Mouse (Mus musculus) heart, postnatal 25 days (tissue): ENCODE results near the gene Clec18a. TPM values are rescaled to one million over a fixed set of nuclear protein-coding genes. Genes with fewer than 3 reads are reported as not detected.
"Not testable (repeated sequence)": the region's sequence is repeated elsewhere in the genome, so short reads cannot be mapped to it uniquely, and the experiment has no call there.

Source experiments
- DNase-seq: peaks from one replicate; pipeline ENCODE4 v3.0.0; 2022; ENCODE audit warnings: low spot score
- intact Hi-C: fragments of 180-260 bp; cut with DNase I; formaldehyde crosslinking; loops from one replicate; pipeline ENCODE4 v1.15.1; 2025
- total RNA-seq, 2 experiments: library from RNA; stranded (reverse); gene quantifications; 2 replicates each; pipeline ENCODE4 v1.2.3; 2021

The Clec18a gene
- total RNA-seq = under 1 TPM; 0.75 to 0.94 TPM

DNA sequence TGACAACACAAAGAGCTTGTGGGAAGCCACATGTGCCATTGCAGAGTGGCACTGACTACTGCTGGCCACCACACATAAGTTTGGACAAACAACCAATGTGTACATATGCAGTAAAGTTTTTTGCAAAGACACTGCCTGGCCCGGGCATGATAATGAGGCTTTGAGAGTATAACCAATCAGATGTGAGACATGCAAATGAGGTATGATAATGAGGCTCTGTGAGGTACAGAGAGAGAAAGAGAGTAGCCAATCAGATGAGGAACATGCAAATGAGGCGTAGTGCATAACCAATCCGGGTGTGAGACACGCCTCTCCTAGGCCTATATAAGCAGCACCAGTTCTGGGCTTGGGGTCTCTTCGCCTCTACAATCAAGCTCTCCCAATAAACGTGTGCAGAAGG lies at the start of gene Clec18a:
Gene Clec18a, minus strand, starts transcription at position 101 of the 400 bp plus-strand sequence.
- intact Hi-C loops = loop anchor here (5.0 kb wide), 1 partner anchor 345 kb away; no protein-coding TSS in a partner anchor
- DNase-seq = not testable (repeated sequence)

DNA sequence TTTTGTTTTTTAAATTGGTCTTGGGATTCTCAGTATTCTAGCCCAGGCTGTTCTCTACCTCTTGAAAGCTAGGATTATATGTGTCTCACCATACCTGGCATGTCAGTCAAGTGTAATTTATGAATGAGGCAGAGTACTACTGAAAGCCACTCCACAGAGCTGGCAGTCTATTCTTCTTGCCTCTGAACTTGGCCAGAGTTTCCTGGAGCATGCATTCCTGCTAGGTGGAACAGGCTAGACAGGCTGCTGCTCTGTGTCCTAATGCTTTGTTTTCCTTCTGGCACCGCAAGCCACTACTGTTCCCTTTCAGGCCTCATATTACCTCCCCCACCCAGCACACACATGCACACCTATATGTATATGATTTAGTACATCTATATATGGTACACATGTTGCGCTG lies 38.5 kb upstream of the Clec18a start:
- intact Hi-C loops = no loop called here

DNA sequence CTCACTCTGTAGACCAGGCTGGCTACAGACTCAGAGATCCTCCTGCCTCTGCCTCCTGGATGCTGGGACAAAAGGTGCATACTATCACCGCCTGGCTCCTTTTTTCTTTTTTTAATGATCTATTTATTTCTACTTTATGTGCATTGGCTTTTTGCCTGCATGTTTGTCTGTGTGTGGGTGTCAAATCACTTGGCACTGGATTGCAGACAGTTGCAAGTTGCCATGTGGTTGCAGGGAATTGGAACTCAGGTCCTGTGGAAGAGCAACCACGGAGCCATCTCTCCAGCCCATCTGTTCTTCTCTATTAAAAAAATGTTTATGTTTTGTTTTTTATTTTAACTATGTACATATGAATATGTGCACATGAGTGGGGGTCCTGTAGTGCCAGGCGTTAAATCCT lies 27.3 kb upstream of the Clec18a start:
- intact Hi-C loops = no loop called here
- DNase-seq = no peak

More for the DNA sequence above, 38.5 kb upstream of the Clec18a start:
- no peak for DNase-seq

DNA sequence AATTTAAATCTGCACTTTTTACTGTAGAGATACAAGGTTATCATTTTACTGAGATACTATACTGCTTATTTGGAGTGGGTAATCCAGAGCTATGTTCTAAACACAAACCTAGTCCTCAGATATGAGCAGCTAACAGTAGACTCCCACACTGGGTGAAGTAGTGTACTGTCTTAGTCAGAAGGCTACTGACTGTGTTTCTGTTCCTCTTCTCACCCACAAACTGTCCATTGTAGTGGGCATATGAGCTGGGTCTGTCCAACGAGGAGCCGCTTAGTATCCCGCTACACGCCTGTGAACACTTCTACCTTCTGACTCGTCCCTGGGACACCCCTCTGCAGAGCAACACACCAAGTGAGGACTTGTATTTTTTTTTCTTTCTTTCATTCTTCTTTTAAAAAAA lies 22.7 kb upstream of the Clec18a start:
- no peak for DNase-seq
- intact Hi-C loops = no loop called here

DNA sequence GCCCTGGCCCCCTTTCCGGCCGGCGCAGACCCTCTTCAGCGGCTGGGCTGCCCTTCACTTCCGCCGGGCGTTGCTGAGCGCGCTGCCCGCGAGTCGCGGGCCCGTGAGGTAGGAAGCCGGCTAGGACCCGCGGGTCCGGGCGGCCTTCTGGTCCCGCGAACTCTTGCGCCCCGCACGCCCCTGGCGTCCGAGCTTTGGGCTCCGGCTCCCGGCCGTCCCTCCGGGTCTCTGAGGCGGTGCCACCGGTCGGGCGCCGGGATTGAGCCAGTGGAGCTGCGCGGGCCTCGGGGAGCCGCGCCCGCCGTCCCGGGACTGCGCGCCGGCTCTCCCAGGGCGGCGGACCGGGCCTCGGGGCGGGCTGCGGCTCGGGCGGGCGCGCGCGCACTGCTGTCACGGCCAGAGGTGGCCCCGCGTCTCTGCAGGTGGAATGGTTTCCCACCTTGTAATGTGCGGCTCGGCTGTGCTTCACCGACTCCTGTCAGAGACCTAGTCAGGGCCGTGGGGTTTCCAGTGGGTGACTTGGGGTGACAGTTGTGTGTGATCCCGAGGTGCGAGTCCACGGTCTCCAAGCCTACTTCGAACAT lies 2.6 kb upstream of the Clec18a start:
- intact Hi-C loops = loop anchor here (5.0 kb wide), 2 partner anchors 162 to 348 kb away; partner anchors contain the start of gene Glg1
- not testable (repeated sequence) for DNase-seq

DNA sequence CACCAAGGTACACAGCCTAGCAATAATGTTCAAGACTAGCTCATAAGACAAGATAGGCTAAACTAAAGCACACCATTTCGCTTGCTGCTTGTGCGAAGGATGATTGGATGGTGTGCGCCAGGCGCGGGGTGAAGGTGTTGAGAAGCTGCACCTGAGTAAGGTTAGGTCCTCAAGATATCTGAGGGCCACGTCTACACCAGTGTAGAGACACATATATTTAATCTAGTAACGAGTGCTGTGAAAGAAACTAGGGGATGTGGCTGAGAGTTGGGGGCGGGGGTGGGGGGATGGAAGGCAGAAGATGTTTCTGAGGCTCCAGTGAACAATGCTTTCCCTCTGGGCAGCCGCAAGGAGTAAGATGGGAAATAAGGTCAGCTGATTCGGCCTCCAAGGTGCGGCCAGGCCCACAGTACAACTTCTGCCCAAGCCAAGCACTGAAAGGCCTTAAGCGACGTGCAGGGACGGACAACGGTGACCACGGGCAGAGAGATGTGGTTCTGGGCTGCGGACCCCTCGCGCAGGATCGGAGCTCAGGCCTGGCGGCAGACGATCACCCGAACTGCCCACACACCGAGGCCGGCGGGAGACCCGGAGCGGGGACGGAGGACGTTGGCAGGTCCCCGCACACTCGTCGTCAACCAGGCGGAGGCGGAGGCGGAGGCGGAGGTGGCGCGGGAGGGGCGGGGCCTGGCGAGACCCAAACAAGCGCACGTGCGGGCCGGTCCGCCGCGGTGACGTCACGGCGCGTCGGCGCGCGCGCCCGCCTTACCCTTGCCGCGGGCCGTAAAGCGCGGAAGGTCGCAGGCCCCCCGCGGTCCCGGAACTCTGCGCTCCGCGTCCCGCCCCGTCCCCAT lies 1.9 kb upstream of the Clec18a start, which contains the start of gene Pdpr:
Gene Pdpr, plus strand, starts transcription at position 766 of the 854 bp plus-strand sequence.
- intact Hi-C loops = loop anchor here (5.0 kb wide), 1 partner anchor 347 kb away; no protein-coding TSS in a partner anchor
- DNase-seq = peak; percentile 85

DNA sequence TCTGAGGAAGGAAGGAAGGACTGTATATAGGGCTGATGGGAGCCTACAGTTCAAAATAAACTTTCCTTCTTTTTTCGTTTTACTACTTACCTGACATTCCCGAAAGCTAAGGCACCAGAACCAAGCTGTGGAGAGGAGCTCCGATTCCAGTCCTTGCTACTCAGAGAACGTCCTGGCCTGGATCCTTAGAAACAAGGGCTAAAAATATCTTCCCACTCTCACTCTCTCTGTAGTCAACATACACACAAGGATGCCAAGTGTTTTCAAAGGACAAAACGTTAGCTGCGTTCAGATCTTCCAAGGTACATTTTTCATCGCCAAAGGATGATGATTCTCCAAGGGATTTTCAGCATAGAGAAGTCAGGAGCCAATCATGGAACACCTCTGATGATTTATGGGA lies 520 bp downstream of the Clec18a start:
- intact Hi-C loops = loop anchor here (2.0 to 5.0 kb wide), 2 partner anchors 35 to 344 kb away; partner anchors contain the start of gene Exosc6

DNA sequence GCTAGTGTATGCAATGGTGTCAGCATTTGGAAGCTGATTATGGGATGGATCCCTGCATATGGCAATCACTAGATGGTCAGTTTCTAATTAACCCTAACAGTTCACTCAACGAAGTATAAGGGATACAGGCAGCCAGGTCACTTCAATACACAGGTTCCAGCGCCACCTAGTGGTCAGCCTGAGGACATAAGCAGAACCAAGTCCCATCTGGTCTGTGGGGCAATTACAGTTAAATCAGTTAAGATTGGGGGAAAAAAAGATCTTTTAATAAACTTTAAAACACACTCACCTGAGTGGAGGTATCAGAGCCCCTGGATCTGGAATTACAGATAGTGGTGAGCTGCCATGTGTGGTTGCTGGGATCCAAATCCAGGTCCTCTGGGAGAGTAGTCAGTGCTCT lies 2.1 kb downstream of the Clec18a start:
- intact Hi-C loops = loop anchor here (2.0 to 5.0 kb wide), 2 partner anchors 33 to 343 kb away; partner anchors contain the start of gene Exosc6
- DNase-seq = no peak

More for the DNA sequence above, 520 bp downstream of the Clec18a start:
- no peak for DNase-seq

DNA sequence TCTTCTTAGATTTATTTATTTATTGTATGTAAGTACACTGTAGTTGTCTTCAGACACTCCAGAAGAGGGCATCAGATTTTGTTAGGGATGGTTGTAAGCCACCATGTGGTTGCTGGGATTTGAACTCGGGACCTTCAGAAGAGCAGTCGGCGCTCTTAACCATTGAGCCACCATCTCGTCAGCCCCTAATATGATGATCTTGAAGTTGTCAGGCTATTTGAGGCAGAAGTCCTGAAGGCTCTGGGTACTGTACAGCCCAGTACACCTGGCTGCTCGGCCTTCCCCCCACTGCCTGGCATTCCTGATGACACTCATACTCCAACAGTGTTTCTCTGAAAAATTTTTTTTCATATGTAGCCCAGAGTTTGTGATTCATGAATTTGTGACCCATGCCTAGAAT lies 8.3 kb downstream of the Clec18a start:
- DNase-seq, intact Hi-C loops: not testable (repeated sequence)

DNA sequence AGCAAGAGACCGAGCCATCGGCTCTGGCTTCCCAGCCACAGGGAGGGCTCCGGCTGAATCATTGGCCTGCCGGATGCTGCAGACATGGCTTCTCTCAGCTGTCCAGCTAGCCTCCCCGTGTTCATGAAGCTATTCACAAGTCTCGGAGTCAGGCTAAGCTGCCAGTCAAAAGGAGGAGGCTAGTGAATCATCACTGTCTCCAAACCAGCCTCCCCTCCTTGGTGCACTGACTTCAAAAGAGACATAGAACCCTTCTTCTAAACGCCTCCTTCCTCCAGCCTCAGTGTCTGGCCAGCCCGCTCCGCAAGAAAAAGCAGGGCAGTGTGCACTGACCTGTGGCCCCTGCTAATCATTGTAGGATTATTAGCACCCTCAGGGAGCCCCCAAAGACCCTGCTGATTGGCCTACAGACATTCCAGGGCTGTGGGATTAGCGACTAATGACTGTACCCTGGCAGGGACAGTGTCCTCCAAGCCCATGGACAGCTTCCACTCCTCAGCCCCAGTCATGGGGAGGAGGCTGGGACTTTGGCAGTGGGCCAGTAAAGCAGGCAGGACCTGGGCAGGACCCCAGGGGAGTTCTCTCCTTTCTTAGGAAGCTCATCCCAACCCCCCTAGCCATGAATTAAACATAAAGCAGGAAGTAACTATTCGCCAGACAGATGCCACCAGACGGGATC lies 10.5 kb downstream of the Clec18a start:
- intact Hi-C loops = no loop called here
- no peak for DNase-seq

DNA sequence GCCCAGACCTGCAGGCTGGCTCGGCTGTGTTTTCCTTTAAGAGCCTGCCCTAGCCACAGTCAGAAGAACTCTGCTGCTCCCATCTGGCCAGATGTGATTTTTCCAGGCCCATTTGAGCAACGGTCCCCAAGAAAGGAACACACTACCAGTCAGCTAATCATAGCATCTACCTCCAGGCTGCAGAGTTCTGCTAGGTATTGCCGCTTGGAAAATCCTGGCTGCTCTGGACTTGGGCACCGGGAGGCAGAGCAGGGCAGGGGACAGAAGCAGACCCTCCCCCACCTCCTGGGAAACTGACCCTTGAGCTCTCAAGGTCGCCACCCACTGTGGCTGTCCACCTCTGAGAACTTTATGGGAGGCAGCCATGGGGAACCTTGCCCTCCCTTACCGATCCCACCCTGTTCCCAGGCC lies 12.4 kb downstream of the Clec18a start:
- no peak for DNase-seq
- intact Hi-C loops = no loop called here

DNA sequence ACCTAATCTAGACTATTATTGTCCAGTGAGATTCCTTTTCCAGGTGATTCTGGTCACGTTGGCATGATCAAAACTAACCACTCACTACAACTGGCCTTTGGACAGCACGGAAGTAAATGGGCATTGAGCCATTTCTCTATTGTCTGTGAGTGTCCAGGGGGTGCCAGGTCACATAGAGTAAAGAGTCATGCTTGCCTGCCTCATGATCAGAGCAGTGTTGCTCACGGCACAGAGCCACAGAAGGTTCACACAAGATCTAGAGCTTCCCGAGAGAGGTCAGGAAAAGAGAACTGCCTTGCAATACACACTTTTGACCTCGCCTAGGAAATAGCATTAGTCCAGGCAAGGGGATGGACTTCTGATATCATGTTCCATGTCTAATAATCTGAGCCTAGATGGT lies 12.8 kb downstream of the Clec18a start:
- intact Hi-C loops = no loop called here
- no peak for DNase-seq

DNA sequence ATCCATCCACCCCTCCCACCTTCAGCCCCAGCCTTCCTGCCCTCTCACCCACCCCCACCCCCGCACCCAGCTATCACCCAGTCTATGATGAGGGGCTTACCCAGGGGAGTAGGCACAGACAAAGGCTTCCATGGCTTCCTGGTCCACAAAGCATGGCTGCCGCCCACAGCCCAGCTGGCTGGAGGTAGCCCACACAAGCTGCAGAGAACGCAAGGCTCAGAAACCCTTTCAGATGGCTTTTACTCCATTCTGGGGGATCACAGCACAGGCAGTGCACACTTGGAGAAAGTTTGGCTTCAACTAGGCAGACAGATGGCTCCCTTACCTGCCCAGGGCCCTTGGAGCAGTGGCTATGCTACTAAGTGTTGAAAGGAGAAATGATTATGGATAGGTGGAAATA lies 16.3 kb downstream of the Clec18a start:
- intact Hi-C loops = no loop called here
- no peak for DNase-seq

DNA sequence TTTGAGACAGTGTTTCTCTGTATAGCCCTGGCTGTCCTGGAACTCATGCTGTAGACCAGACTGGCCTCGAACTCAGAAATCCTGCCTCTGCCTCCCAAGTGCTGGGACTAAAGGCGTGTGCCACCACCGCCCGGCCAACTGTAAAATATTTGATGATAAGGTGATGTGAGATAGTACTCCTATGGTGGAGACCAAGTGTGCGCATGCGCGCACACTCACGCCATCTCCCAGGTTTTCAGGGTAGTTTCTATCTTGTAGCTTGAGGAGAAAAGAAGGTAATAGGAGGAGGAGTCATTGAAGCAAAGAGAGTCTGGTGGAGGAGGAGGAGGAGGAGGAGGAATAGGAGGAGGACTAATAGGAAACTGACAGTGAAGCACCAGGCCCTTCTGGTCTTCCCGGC lies 23.6 kb downstream of the Clec18a start:
- intact Hi-C loops, DNase-seq: not testable (repeated sequence)

DNA sequence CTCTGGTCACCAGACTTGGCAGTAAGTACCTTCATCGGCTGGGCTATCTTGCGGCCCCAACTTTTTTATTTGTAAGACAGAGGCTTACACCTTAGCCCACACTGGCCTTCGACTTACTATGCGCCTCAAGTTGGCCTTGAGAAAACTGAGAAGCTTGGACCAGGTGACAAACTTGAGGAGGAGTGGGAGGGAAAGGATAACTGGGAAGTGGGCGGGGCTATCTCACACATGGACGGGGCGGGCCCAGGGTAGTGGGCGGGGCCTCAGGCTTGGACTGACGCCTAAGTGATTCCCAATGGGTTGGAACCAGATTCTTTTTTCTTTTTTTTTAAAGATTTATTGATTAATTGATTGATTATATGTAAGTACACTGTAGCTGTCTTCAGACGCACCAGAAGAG lies 24.8 kb downstream of the Clec18a start:
- intact Hi-C loops = no loop called here
- DNase-seq = no peak

DNA sequence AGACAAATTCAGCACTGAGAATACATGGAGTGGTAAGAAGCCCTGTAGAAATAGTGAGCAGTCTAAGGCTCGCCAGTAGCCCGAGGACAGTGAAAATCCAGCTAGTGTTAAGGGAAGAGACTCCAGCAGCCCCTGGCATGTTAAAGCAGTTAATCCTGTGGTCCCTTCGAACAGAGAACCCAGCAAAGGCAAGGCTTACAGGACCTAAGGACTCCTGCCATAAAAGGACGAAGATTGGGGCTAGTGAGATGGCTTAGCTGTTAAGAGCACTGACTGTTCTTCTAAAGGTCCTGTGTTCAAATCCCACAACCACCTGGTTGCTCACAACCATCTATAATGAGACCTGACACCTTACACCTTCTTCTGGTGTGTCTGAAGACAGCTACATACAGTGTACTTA lies 25.9 kb downstream of the Clec18a start:
- intact Hi-C loops = no loop called here
- DNase-seq = no peak

DNA sequence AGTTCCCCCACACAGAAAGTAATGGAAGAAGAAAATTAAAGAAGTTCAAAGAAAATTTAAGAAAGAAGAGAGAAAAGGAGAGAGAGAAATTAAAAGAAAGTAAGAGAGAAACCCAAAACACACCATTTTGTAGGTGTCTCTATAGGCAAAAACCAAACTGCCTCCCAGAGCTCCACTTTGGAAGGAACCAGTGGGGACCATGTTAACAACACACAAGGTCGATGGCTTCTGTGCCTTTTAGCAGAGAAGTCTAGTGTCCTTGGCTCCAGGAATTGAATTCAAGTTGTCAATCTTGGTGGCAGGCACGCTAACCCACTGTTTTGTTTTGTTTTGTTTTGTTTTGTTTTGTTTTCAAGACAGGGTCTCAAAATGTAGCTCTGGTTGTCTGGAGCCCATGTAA lies 29.3 kb downstream of the Clec18a start:
- DNase-seq = no peak
- intact Hi-C loops = no loop called here

DNA sequence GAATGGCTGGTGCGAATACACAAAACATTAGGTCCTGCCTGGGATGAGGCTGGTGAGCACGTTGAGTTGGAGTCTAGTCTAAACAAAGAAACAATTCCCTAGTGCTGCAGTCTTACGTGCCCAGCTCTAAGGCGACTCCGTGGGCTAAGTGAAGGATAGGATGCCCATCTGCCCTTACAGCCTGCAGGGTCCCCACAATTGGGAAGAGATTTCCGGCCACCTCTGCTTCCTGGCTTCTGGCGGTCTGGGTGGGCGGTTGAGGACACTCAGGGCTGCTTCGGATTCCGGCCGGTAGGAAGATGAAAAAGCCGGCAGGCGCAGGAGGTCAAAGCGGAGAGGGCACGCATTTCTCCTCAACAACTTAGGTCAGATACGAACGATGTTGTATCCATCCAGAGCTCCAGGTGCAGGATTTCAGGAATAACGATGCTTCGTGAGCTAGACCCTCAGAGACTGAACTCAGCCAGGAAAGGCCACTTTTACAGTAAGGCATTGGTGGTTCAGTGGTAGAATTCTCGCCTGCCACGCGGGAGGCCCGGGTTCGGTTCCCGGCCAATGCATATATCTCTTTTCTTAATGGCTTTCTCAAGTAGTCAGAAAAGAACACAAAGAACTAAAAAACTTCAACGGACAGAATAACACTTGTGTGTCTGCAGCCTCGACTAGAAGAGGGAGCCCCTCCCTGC lies 30.0 kb downstream of the Clec18a start:
- peak; percentile 72 for DNase-seq
- intact Hi-C loops = no loop called here

DNA sequence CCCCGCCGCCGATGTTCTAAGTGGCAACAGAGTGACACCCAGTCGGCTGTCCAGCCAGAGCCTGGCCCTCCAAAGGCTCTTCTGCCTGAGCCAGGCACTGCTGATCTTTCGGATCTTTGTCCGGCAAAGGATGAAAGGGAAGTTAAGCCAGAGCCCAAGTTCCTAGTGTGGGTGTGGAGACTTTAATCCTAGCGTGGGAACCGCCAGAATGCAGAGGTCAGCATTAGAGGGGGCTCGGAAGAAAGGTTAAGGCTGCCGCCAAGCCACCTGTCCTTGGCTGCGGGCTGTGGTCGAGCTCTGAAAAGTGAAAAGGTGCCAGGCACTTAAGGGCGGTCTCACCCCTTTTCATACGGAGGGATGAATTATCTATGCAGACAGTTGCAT lies 30.5 kb downstream of the Clec18a start:
- DNase-seq = no peak
- intact Hi-C loops = no loop called here
